Mouse (Mus musculus): ENCODE data around the gene Defb48. TPM values are rescaled to one million over a fixed set of nuclear protein-coding genes. Genes with fewer than 3 reads are reported as not detected.

Gene Defb48
- not detected for polyA plus RNA-seq (2014; fragmentation: Illumina TruSeq; extraction: RNeasy Lipid Tissue Mini Kit (QIAGEN cat#74804); ENCODE audit: insufficient read depth, low read depth, low replicate concordance)

DNA sequence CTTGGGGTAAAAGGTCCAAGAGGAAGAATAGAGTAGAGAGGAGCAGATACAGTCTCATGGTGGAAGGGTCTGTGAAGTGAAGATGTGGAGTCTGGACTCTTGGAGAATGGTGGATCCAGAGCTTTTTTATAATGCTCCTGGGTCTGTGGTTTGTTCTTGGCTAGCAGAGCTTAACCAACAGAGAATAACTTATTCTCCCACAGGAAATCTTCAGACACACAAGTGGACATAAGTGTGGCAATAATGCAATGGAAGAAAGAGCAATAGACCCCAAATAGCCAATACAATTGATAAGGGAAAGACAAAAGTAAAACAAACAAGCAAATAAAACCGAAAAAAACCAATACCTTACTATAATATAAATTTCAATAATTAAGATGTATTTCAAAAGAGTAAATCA lies at the start of gene Defb48:
Gene Defb48 (minus strand): TSS at position 101 of the 400 bp plus-strand sequence.

DNA sequence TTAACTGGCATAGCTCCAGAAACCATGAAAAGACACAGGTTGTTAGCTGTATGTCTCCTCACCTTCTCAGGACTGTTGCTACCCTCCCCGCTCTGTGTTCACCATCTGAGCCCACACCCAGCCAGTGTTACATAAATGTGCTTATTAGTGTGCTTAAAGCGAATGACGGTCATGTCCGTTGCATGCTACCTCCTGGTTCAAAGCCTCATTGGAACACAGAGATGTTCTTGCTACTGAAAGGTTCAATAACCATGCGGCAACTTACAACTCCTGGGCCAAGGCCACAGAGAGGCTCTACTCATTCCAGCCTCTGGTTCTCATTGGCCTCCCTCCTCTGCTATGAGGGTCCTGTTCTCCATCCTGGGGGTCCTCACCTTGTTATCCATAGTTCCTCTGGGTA lies 27.2 kb upstream of the Defb48 start, which contains the start of gene Defb43:
Gene Defb43 (plus strand): TSS at position 301 of the 400 bp plus-strand sequence.

GRCm38 (mm10) chr14:62997777-62998176 lies 13.5 kb upstream of the Defb48 start, which contains the start of gene Defb47:
TSS of gene Defb47 (plus strand) at chr14:62998077.

Other genes starting within 250 kb of the Defb48 start
- gene Ints6, start 223.3 kb downstream of the Defb48 start, polyA plus RNA-seq (2014; fragmentation: Illumina TruSeq; extraction: RNeasy Lipid Tissue Mini Kit (QIAGEN cat#74804); ENCODE audit: insufficient read depth, low read depth, low replicate concordance): 6.4 TPM
- 4.3 TPM for gene Wdfy2, start 146.8 kb downstream of the Defb48 start, polyA plus RNA-seq (2014; fragmentation: Illumina TruSeq; extraction: RNeasy Lipid Tissue Mini Kit (QIAGEN cat#74804); ENCODE audit: insufficient read depth, low read depth, low replicate concordance)
- gene Defb47, start 13.6 kb upstream of the Defb48 start, polyA plus RNA-seq (2014; fragmentation: Illumina TruSeq; extraction: RNeasy Lipid Tissue Mini Kit (QIAGEN cat#74804); ENCODE audit: insufficient read depth, low read depth, low replicate concordance): not detected
- gene Defb43, start 27.3 kb upstream of the Defb48 start, polyA plus RNA-seq (2014; fragmentation: Illumina TruSeq; extraction: RNeasy Lipid Tissue Mini Kit (QIAGEN cat#74804); ENCODE audit: insufficient read depth, low read depth, low replicate concordance): not detected
- gene Defb42, start 62.5 kb upstream of the Defb48 start, polyA plus RNA-seq (2014; fragmentation: Illumina TruSeq; extraction: RNeasy Lipid Tissue Mini Kit (QIAGEN cat#74804); ENCODE audit: insufficient read depth, low read depth, low replicate concordance): 0.61 TPM
- gene Defb30, start 65.5 kb upstream of the Defb48 start, polyA plus RNA-seq (2014; fragmentation: Illumina TruSeq; extraction: RNeasy Lipid Tissue Mini Kit (QIAGEN cat#74804); ENCODE audit: insufficient read depth, low read depth, low replicate concordance): not detected